Mouse (Mus musculus) Muller cell, postnatal 12 days (primary cell): ENCODE measurements around the gene Ndufaf7.
A peak's percentile ranks its signal among the peaks of the same experiment; 100 is the strongest.

Experiments
- DNase-seq: peaks from one replicate; pipeline ENCODE4 v3.0.0-alpha.2; 2015; ENCODE audit errors: inconsistent ontology term

Gene Ndufaf7

DNA sequence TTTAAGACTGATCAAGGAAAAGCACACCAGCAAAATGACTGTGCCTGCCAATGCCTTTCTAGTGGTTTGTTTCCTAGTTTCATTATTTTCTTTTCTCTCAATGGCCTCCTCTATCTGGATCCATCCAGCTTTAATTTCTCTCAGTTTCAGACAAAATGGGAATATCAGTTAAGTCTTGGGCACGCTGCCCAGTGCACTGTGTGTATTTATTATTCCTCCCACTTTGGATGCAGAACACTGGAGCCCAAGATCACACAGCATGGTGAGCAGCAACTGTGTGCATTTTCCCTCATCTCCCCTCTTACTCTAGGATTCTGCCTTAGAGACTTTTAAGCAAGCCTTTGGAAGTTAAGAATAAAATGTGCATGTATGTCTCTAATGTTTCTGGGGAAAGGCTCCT is 27.5 kb downstream of the Ndufaf7 start:
- no peak for DNase-seq

DNA sequence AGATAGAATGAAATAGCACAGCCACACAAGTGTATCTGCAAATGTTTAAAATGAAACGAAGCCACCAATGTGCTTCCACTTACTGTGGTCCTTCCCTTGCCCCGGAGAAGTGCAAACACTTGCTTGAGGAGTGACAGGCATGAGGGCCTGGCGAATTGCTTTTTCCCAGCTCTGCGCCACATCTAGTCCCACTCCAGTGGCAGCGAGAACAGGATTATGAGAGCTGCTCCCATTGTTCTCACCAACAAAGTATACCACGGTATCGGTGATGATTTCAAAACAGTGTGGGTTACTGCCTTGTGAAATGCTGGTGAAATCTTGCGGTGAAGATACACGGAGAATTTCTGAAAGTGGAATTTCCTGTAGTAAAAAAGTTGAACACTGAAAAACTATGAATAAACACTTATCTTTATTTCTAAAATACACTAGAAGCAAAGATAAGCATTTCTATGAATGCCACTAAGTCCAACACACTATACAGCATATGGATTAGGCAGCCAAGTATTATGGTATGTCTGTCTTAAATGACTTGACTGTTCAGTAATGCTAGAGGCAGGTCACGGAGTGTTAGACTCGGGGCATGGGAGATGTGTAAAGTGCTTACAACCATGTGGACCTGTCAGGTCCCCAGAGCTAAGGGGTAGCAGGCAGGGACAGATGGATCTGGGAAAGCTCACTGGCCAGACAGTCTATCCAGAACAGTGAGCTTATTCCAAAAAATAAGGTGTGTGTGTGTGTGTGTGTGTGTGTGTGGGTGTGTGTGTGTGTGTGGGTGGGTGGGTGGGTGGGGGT is 29.4 kb downstream of the Ndufaf7 start:
- DNase-seq: no peak

DNA sequence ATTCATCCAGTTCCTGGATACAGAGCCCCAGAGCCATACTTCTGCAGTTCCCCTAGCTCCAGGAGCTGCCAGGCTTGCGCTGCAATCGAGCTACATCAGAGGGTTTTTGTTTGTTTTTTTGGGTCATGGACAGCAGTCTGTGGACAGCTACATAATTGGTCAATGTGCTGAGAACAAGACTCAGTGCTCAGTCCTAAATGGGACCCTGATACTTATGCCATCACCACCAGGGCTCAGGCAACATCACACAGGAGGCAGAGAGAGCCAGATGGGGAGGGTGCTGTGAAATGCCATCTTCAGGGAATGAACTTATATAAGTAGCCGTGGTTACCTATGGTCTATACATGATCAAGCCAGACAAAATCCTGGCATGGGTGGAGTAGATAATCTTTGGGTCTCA is 31.6 kb downstream of the Ndufaf7 start:
- DNase-seq: no peak

DNA sequence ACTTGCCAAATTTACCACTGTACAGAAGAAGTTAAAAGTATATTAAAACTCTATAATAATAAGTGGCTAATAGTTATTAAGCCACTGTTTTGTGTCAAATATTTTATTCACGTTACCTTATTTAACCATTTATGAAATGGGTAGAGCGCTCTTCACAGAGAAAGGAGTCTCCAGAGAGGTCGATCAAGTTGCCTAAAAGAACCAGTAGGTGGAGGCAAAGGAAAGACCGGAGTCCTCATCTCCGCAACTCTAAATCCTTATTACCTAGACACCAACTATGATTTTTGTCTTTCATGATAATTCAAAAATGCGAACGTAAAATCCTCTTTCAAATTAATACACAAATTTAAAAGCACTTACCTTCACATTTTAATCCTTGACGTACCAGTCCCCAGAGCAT is 46.2 kb downstream of the Ndufaf7 start:
- DNase-seq: no peak

DNA sequence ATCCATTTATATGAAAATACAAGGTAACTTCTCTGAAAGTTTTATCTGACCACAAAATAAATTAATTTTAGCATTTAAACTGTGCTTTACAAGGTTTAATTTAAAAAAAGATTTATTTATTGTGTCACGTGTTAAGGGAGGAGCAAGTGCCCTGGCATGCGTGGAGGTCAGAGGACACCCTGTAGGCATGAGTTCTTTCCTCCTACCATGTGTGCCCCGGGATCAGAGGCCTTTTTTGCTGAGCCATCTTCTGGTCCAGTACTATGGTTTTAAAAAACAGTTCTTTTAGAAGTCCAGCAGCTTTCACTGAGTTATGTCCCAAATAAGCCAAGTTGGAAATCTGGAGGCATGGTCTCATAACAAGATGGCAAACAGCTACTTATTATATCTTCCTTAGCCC is 46.8 kb downstream of the Ndufaf7 start:
- no peak for DNase-seq

DNA sequence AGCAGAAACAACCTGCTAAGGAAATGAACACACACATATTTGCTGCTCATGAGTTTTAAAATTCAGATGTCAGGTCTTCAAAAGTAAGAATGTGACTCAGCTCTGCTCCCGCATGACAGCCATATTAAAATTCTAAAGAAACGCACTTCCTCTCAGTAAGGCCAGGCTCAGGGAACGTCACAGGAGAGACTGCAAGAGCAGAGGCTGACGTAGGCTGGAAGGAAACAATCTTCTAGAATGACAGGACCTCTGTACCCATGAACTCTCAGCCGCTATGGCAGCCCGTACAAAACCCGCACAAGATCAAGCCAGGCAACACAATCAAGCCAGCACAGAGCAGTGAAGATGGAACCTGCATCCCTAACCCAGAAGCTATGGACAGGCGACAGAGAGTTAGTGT is 52.1 kb downstream of the Ndufaf7 start:
- no peak for DNase-seq

DNA sequence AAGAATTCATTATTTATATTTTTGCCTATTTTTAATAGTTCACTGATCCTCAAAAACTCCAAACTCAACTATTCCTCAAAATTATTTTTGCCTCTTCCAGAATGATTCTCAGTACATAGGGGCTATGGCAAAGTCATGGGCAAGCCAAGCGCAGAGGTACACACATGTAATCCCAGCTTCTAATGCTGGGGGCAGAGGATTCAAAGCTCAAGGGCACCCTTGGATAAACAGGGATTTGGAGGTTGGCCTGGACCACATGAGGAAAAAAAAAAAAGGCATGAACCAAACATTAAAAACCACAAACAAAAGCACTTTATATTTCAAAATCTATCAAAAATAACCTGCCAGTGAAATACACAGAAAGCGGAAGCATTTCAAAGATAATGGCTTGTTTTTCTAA is 54.6 kb downstream of the Ndufaf7 start:
- DNase-seq: no peak

DNA sequence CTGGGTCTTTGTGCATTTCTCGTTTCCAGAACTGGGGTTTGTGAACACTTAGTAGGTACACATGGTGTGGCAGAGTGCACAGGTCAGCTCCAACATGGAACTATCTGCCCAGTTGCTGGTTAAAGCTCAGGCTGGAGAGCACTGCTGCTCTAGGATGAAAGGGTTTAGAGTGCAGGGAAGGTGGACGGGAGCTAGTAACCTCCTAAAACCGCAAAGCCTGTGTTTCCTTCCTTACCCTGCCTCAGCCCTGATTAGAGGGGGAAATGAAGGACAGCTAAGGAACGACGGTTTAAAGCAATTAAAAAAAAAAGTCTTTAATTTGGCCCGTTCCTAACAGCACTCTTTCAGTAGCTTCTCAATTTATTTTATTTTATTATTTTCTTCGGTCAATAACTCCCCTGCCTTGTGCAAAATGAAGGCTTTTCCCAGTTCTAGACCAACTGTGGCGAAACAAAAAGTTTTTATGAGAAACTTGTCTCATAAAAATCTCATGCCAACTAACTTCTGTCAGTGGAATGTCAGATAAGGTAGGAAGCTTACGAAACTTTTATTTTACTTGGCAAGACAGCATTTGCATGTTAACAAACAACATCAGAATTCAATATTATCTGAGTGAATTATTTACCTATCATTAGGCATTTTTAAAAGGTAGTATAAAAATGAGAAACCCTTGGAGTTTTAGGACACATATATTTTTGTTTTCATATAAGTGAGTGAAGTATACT is 55.5 kb downstream of the Ndufaf7 start:
- no peak for DNase-seq

DNA sequence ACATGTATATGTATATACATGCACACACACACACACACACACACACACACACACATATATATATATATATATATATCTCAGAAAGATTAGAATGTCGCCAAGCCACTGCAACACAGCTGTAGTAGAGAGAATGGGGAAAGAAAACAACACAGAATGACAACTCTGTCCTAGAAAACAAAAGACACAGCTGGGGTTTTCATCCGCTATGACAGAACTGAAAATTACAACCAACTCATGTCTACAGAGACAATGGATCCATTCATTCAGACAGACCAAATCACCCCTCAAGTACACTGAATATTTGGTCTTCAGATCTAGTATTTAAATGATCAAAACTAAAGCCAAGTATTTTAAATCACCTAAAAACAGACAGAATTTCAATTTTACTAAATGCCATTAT is 56.7 kb downstream of the Ndufaf7 start:
- DNase-seq: peak; percentile 60

DNA sequence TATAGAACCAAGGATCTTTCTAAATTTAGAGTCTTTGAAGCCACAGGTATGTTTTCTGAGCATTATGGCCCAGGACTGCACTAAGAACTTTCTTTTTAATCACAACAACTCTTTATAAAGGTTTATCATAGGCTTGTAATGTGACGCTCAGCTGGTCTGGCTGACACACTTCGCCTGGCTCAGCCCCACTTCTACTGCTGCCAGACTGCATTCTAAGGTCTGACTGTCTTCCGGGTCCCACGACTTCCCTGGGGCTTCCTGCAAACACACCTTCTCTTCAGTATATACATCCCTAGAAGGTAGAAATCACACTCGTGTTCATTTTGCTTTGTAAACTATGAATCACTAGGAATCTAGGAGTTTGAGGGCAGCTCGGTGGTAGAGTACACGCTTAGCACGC is 57.4 kb downstream of the Ndufaf7 start:
- no peak for DNase-seq

DNA sequence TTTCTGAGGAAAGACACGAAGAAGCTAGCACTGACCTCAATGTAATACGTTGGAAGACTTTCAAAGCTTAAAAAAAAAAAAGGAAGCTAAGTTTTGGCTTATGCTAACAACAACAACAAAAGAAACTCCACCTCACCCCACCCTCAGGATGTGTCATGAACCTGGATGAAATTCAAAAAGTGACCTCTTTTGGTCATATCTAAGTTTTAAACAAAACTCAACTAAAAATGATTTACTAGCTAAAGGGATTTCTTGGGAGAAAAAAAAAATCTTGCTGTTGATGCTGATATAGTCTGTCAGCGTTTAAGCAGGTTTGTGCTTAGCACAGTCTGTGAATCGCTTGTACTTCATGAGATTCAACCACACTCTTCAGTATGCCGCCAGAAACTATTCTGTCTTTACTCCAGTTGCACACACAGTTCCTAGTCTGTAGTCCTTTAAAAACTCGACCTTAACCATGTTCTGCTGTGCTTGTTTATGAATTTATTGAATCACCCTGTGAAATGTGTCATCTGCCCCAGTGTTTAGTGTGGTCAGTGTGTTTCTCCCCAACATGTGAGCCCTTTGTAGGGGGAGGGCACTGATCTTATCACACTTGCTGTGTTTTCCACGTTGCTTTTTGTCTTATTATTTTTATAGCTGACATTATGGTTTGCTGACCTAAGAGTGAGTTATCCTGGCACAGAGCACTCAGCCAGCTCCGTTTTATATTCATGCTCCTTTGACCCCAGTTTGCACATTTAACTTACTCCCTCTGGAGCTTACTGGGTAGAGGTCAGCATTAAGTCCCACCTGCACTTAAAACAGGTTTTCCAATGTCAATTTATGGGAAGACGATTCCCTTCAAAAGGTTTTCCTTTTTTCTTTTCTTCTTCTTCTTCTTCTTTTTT is 58.2 kb downstream of the Ndufaf7 start:
- DNase-seq: no peak
